Mouse (Mus musculus): ENCODE measurements around the gene Sec14l1.

Gene Sec14l1

GRCm38 (mm10) chr11:117156725-117157124 is 41.8 kb downstream of the Sec14l1 start:
- peak; percentile 73 for DNase-seq

- DNase-seq: peak; percentile 48
Observed at GRCm38 (mm10) chr11:117158343-117158742, 43.4 kb downstream of the Sec14l1 start.

GRCm38 (mm10) chr11:117159257-117159945 is 44.4 kb downstream of the Sec14l1 start:
- DNase-seq: no peak

GRCm38 (mm10) chr11:117159946-117160307 is 45.0 kb downstream of the Sec14l1 start:
- no peak for DNase-seq

DNA sequence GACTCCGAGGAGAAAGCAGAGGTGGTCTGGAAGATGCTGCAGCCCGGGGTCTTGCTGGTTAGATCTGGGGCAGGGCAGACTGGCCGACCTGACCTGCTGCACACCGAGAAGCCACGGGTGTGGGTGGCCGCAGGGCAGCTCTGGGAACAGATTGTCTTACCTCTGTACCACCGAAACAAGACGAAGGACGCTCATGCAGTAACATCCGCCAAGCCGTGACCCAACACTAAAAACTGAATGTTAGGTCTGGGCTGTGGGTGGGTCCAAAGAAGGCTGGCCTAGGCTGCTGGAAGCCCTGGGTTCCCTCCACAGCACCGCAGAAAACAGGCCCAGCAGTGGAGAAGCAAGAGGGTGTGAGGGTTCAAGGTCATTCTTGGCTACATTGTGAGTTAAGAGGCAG is 45.8 kb downstream of the Sec14l1 start:
- no peak for DNase-seq

- DNase-seq: no peak
Observed at GRCm38 (mm10) chr11:117161574-117161973, 46.6 kb downstream of the Sec14l1 start.

GRCm38 (mm10) chr11:117163098-117163497 is 48.1 kb downstream of the Sec14l1 start:
- DNase-seq: no peak

- DNase-seq: no peak
Observed at GRCm38 (mm10) chr11:117163771-117164170, 48.8 kb downstream of the Sec14l1 start.

DNA sequence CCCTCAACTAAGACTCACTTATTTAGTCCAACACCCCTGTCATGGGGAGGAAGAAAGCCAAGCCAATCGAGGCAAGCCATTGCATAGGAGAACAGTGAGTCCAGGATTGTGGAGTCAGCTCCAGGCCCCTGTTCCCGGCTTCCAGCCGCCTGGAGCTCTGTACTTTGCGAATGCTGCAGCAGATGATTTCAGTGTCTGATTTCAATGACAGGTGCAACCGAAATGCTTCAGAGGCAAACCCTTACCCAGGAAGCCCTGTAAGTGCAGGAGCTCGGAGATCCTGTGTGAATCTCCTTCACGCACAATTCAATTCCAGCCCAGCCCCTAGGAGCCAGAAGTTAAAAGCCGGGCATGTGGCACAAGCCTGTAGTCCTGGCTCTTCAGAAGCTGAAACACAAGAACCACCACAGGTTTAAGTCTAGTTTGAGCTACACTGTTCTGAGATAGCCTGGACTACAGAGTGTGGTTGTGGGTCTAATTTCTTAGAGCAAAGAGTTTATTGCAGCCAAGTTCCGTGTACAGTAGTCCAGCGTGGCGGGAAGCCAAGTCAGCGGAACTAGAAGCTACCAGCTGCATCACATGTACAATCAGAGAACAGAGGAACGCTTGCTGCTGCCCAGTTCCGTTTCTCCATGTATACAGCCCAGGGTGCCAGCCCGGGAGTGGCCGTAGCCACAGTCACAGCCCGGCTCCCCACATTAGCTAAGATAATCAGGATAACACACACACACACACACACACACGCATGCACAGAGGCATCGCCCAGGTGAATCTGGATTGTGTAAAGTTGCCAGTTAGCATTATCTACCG is 53.5 kb downstream of the Sec14l1 start:
- peak; percentile 56 for DNase-seq

DNA sequence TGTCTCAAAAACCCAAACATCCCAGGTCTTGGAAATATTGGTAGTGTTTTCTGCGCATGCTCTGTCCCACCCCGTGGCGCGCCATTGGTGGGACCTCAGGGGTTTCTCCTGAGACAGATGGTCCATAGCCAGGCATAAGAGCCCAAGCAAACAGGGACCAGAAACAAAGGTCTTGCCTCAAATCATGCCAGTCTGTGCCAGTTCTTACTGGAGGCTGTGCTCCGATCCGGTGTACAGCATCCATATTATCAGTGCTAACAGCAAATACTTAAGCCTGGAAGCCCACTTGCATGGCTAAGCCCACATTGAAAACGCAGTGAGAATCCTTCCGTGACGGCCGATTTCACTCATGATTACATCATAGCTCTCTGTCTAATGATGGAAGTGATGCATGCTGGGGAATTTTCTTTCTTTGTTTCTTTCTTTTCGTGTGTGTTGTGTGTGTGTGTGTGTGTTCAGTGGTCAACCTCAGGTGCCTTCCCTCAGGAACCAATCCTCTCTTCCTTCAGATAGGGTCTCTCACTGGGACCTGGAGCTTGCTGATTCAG is 54.2 kb downstream of the Sec14l1 start:
- DNase-seq: no peak

DNA sequence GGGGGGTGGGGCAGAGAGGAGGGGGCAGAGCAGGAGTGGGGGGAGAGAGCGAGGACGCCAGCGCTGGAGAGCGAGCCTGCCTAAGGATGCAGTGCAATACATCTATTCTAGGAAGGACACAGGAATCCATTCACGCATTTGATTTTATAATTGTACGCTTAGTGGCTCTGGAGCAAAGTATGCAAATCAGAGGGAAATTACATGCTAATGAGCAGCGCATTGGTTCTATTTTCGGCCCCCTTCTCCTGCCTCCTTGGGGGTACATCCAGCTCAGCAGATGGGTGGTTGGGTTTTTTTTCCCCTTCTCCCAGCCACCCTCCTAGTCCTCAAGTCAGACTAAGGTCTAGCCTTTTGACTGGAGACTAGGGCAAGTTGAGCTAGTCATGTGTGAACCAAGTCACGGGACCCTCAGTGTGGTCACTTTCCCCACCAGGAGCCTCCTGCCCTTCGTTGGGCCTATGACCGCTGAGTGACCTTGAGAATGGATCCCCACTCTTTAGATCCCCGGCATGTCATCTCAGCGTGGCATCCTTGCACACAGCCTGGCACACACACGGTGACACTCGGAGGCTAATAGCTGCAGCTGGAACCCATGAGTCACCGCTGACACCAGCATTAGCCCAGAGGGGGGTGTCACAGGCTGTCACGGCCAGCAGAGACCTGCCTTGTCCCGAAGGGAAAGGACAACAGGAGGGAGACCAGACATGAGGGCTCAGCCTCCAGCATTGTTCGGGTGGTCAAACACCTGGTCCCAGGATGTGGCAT is 55.0 kb downstream of the Sec14l1 start:
- no peak for DNase-seq

DNA sequence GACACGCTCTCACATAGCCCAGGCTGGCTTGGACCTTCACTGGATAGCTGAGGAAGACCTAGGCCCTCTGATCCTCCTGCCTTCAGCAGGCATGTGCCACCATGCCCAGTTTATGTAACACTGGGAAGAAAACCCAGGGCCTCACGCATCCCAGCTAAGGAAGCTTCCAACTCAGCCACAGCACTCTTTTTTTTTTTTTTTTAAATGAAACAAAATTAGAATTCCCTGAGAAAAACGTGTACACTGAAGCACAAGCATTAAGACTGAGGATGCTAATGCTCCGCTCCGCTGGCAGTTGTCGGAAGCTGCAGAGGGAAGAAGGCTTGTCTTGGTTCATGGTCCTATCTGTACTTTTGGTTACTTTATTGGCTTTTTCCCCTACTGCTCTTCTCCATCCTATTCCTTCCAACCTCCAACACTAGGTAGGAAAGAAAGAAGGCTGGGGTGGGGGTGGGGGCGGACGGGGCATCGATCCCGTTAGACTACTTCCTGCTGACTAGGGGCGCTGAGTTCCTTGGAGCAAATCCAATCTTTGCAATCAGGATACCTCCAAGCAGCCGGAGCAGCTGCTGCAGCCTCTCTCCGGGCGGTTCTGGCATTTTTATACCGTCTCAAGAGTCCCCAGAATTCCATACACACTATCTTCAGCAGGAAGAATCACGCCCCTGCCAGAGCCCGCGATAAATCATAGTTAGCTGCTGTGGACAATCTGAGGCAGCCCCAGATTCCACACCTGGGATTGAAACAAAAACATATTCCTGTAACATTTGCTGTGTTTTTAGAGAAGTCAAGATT is 59.3 kb downstream of the Sec14l1 start:
- DNase-seq: peak; percentile 55

- peak; percentile 79 for DNase-seq
Observed at GRCm38 (mm10) chr11:117174924-117175323, 60.0 kb downstream of the Sec14l1 start.

DNA sequence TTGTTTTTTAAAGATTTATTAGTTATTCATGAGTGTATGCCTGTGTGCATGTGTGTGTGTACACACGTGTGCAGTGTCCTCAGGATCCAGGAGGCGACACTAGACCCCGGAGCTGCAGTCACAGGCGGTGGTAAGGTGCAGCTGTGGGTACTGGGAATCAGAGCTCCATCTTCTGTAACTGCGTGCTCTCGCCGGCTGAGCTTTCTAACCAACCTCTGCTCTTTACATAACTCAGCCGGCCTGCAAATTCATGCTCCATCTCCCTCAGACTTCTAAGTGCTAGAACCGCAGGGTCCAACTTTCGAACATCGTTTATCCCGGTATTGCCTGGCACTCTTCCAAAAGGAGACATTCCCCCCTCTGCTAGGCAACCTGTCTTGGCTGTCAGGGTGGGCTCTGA is 60.5 kb downstream of the Sec14l1 start:
- no peak for DNase-seq

DNA sequence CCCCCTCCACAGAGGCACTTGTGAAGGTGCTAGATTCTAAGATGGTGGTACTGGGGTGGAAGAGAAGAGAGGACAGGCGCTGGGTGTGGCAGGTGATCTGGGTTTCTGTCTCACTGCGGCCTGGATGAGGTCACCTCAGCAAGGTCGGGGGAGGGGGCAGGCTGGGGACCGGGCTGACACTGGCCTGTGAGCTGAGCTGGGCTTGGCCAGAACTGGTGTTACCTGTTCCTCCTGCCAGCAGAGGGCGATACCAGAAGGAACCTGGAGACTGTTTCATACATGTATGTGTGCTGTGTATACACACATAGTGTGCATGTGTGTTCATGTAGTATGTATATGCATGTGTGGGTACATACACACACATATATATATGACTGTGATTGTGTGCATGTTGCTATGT is 61.3 kb downstream of the Sec14l1 start:
- DNase-seq: peak; percentile 71

DNA sequence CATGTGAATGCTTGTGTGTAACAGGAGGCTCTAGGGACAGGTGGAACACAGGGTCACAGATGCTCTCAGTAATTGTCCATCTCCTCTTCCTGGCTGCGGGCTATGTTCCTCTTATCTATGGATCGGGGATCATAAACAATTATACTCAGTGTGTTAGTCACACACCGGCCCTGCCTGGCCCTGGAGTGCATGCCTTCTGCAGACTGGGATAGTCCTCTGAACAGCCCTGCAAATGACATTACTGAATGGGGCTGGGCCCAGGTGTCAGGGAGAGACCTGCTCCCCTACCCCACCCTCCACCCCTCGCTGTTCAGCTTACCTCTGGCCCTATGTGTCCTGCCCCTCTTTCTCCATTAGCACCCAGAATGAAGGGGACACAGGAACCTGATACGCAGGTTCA is 61.9 kb downstream of the Sec14l1 start:
- no peak for DNase-seq

DNA sequence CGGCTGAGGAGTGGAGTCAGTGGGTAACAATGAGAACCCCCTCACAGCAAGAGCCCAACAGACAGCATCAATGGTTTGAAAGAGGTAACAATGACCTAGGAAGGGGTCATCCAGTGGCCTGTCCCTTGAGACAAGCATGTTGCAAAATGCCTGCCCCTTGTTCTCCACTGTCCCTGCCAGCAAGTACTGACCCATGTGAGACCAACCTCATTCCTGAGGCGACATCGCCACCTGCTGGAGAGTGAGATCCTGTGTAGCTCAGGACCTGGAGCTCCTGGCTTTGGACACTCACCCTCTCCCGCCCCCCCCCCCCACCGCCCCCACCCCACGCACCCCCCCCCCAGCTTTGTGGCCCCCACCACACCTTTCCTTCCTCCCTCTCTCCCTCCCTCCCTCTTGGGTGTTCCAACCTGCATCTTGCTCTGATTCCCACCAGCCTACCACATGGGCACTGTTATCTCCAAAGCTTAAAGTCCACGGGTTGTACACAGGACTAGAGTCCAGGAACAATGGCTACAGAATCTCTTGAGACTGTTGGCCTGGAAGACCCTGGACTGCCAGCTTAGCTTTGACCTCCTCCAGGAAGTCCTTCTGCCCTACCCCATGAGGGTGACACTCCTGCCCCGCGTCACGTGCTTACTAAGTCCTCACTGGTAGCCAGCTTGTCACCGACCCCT is 62.5 kb downstream of the Sec14l1 start:
- DNase-seq: peak; percentile 96

- DNase-seq: no peak
Observed at GRCm38 (mm10) chr11:117179902-117180301, 64.9 kb downstream of the Sec14l1 start.

DNA sequence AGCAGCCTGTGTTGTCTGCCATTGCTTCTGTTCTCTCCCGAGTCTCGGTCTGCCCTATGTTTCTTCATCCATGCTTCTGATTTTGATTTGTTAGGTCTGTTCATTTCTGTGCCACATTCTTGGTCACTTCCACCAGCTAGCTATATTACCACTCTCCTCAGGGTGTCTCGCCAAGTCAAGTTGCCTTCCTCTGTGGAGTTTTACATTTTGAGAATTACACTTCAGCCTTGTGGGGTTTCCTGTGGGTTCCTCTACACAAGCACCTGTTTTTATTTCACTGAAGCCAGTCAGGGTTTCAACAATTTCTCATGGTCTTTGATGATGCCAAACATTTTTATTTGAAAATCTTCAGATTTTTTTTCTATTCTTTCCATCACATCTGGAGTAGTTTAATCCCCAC is 67.8 kb downstream of the Sec14l1 start:
- no peak for DNase-seq

DNA sequence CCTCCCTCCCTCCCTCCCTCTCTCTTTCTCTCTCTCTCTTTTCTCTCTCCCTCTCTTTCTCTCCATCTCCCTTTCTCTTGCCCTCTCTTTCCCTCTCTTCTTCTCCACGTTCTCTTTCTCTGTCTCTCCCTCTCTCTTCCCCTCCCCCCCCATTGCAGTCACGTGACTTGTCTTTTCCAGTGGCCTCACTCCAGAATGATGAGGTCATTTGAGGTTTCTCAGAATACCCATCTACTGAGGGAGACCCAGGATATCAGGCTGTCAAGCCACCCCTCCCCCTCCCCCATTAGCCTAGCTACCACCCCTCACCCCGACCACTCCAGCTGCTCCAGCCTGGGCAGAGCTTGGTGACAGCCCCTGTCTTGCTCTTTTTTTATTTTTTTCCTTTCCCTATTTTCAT is 68.3 kb downstream of the Sec14l1 start:
- no peak for DNase-seq

DNA sequence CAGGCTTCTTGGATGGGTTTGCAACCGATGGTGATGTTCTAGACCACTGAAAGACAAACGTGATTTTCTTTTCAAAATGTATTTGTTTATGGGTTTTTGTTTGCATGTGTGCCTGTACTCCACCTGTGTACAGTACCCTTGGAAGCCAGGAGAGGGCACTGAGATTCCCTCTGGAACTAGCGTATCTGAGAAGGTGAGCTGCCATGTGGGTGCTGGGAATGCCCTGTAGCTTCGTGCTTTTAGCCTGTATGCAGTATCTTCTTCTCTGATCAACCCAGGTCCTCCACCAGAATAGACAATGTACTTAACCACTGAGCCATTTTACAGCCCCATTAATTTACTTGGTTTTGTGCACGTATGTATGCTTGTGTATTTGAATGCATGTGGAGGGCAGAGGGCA is 68.9 kb downstream of the Sec14l1 start:
- DNase-seq: no peak

Data from kidney, postnatal 10 days (tissue).